ENCODE assay signal across 22 mouse cellular contexts in genomic region chr19:6273592-6273991, GRCm38 (mm10). TPM values are rescaled to one million over a fixed set of nuclear protein-coding genes. Genes with fewer than 3 reads are reported as not detected.
DNase-seq lines count a peak whose midpoint lies in the region; ATAC-seq and TF ChIP-seq lines count a peak whose summit lies in the region.
"Had no signal": no experiment of that assay in that cellular context is flagged by ENCODE, and none has a peak within 500 bp of the region (broad histone marks: within the 10 kb centered on the region; RNA-seq: fewer than 3 reads in every experiment).

No protein-coding gene starts in this region.

- H3K4me2 ChIP-seq in heart, postnatal 0 days (ENCODE audit: low read depth, low read length) = no peak overlapping the region
- no peak overlapping the region for H3K4me2 ChIP-seq in liver, embryonic 16.5 days (ENCODE audit: low read depth, low read length)
- H3K4me2 ChIP-seq in liver, embryonic 11.5 days = no peak overlapping the region
- H3K4me2 ChIP-seq: hindbrain, embryonic 13.5 days; lung, embryonic 14.5 days; neural tube, embryonic 15.5 days had no signal

- no peak for TF ChIP-seq EP300 in heart, postnatal 0 days (IDR thresholded peaks at IDR 0.05; ENCODE audit: low read depth)

- H3K27ac ChIP-seq in heart, postnatal 0 days (ENCODE audit: low read depth) = peak overlapping the region; percentile 62
- H3K27ac ChIP-seq in liver, embryonic 16.5 days (ENCODE audit: low read length) = 0 out of 2 replicates have a peak overlapping the region, but pooled peaks have one; percentile 13
- H3K27ac ChIP-seq in liver, embryonic 11.5 days (ENCODE audit: low read depth, low read length) = no peak overlapping the region
- H3K27ac ChIP-seq: hindbrain, embryonic 13.5 days; neural tube, embryonic 15.5 days had no signal

- intact Hi-C loops in heart, postnatal 25 days (cut with DNase I) = no loop called here

- ATAC-seq in heart, postnatal 0 days (ENCODE audit: insufficient read depth, low read depth) = no peak
- no peak for ATAC-seq in liver, embryonic 16.5 days (ENCODE audit: low read depth)
- no peak for ATAC-seq in liver, embryonic 11.5 days (replicated peaks; ENCODE audit: low FRiP score)
- ATAC-seq: inflammation-experienced regulatory T-cells, adult 6 months; midbrain, embryonic 16.5 days had no signal

- H3K36me3 ChIP-seq in heart, postnatal 0 days (replicated peaks; ENCODE audit: control insufficient read depth, insufficient read depth, low read length) = no peaks in the 10 kb centered on the region
- H3K36me3 ChIP-seq in liver, embryonic 16.5 days (ENCODE audit: control insufficient read depth, insufficient read depth) = no peaks in the 10 kb centered on the region
- H3K36me3 ChIP-seq in liver, embryonic 11.5 days (ENCODE audit: control insufficient read depth, insufficient read depth, low read length) = no peaks in the 10 kb centered on the region
- H3K36me3 ChIP-seq: hindbrain, embryonic 13.5 days; neural tube, embryonic 15.5 days had no signal

- no peak overlapping the region for H3K9ac ChIP-seq in heart, postnatal 0 days (replicated peaks; ENCODE audit: low read depth, low read length)
- no peak overlapping the region for H3K9ac ChIP-seq in liver, embryonic 16.5 days (ENCODE audit: low read depth, low read length)
- H3K9ac ChIP-seq in liver, embryonic 11.5 days (ENCODE audit: low read depth, low read length) = no peak overlapping the region
- H3K9ac ChIP-seq: lung, embryonic 14.5 days; neural tube, embryonic 15.5 days had no signal

- H3K27me3 ChIP-seq in heart, postnatal 0 days (ENCODE audit: control insufficient read depth, insufficient read depth, low read length) = peaks cover 5% of the 10 kb centered on the region; the same call in 1 of the 2 replicates
- no peaks in the 10 kb centered on the region for H3K27me3 ChIP-seq in liver, embryonic 16.5 days (ENCODE audit: control insufficient read depth, insufficient read depth, low read depth, low read length)
- no peaks in the 10 kb centered on the region for H3K27me3 ChIP-seq in liver, embryonic 11.5 days (replicated peaks; ENCODE audit: control insufficient read depth, insufficient read depth, low read length)

- TF ChIP-seq CTCF in heart, postnatal 0 days (IDR thresholded peaks at IDR 0.05; ENCODE audit: low read depth) = no peak

- DNase-seq in cerebellum, postnatal 10 days = peak; percentile 54 to 61
- no peak for DNase-seq in cerebellum, postnatal 36 days
- DNase-seq in heart, postnatal 0 days (ENCODE audit: low spot score) = no peak
- DNase-seq in heart, postnatal 25 days (ENCODE audit: low spot score) = no peak
- DNase-seq in liver, embryonic 11.5 days (ENCODE audit: low spot score) = no peak
- no peak for DNase-seq in frontal cortex, postnatal 10 days (ENCODE audit: low spot score in 2 of 2)
- DNase-seq: adrenal gland, postnatal 14 days; heart, postnatal 14 days; lung, embryonic 14.5 days; right cerebral cortex, postnatal 4 days; thymus, postnatal 25 days had no signal

- no peak overlapping the region for H3K4me3 ChIP-seq in heart, postnatal 0 days (ENCODE audit: low read depth, low read length)
- H3K4me3 ChIP-seq in liver, embryonic 16.5 days (ENCODE audit: low read depth, low read length) = no peak overlapping the region
- no peak overlapping the region for H3K4me3 ChIP-seq in liver, embryonic 11.5 days (ENCODE audit: low read depth, low read length)
- H3K4me3 ChIP-seq: hindbrain, embryonic 13.5 days; neural tube, embryonic 15.5 days had no signal

- no peaks in the 10 kb centered on the region for H3K9me3 ChIP-seq in heart, postnatal 0 days (replicated peaks; ENCODE audit: control insufficient read depth, low read length)
- H3K9me3 ChIP-seq in liver, embryonic 16.5 days (replicated peaks; ENCODE audit: control insufficient read depth, low read length) = no peaks in the 10 kb centered on the region
- no peaks in the 10 kb centered on the region for H3K9me3 ChIP-seq in liver, embryonic 11.5 days (ENCODE audit: control insufficient read depth, low read length)
- H3K9me3 ChIP-seq: hindbrain, embryonic 13.5 days; neural tube, embryonic 15.5 days had no signal

- WGBS in heart, postnatal 0 days = 78% methylated on average over 4 of the region's 4 CpGs
- WGBS in liver, embryonic 16.5 days (ENCODE audit: insufficient replicate concordance) = 61% methylated on average over 4 of the region's 4 CpGs
- 75% methylated on average over 4 of the region's 4 CpGs for WGBS in liver, embryonic 11.5 days

- H3K4me1 ChIP-seq in heart, postnatal 0 days (ENCODE audit: control insufficient read depth, insufficient read depth) = peaks cover 27% of the 10 kb centered on the region; the same call in 1 of the 2 replicates
- H3K4me1 ChIP-seq in liver, embryonic 16.5 days (ENCODE audit: control insufficient read depth, low read depth, low read length) = peaks cover 52% of the 10 kb centered on the region
- peaks cover 15% of the 10 kb centered on the region for H3K4me1 ChIP-seq in liver, embryonic 11.5 days (replicated peaks; ENCODE audit: control insufficient read depth, insufficient read depth, low read length)

RNA-seq across cellular contexts. Expression of gene Ehd1, which starts 2.9 kb away (rescaled TPM):
- total RNA-seq in heart, postnatal 0 days (2014; rRNA removed; ENCODE audit: low replicate concordance) = 127 and 200 TPM in 2 replicates
- polyA plus RNA-seq in heart, postnatal 0 days (2015; fragmentation: Nextera tagmentation; extraction: Ambion mirVana) = 56.4 and 60.3 TPM in 2 replicates
- total RNA-seq in heart, postnatal 25 days (2021) = 100 to 1,000 TPM; 119 to 139 TPM
- 62.1 and 68.6 TPM in 2 replicates for polyA plus RNA-seq in liver, embryonic 16.5 days (2015; fragmentation: Nextera tagmentation; extraction: Ambion mirVana)
- polyA plus RNA-seq in liver, embryonic 11.5 days (2014; fragmentation: Nextera tagmentation; extraction: Ambion mirVana) = 96.5 and 105 TPM in 2 replicates

RNA-seq across cellular contexts. Expression of gene Atg2a, which starts 32.1 kb away (rescaled TPM):
- 18.9 and 24.5 TPM in 2 replicates for total RNA-seq in heart, postnatal 0 days (2014; rRNA removed; ENCODE audit: low replicate concordance)
- polyA plus RNA-seq in heart, postnatal 0 days (2015; fragmentation: Nextera tagmentation; extraction: Ambion mirVana) = 4.7 and 5.6 TPM in 2 replicates
- 10 to 100 TPM; 22.0 to 22.2 TPM for total RNA-seq in heart, postnatal 25 days (2021)
- polyA plus RNA-seq in liver, embryonic 16.5 days (2015; fragmentation: Nextera tagmentation; extraction: Ambion mirVana) = 4.9 and 6.1 TPM in 2 replicates
- polyA plus RNA-seq in liver, embryonic 11.5 days (2014; fragmentation: Nextera tagmentation; extraction: Ambion mirVana) = 10.4 and 13.5 TPM in 2 replicates

RNA-seq across cellular contexts. Expression of gene Cdc42bpg, which starts 32.7 kb away (rescaled TPM):
- total RNA-seq in heart, postnatal 0 days (2014; rRNA removed; ENCODE audit: low replicate concordance) = 4.8 and 9.5 TPM in 2 replicates
- polyA plus RNA-seq in heart, postnatal 0 days (2015; fragmentation: Nextera tagmentation; extraction: Ambion mirVana) = 0.49 and 0.51 TPM in 2 replicates
- total RNA-seq in heart, postnatal 25 days (2021) = 10 to 100 TPM in 1 of 2 experiments, 1 to 10 TPM in 1; 9.4 to 12.0 TPM
- 0.34 and 0.40 TPM in 2 replicates for polyA plus RNA-seq in liver, embryonic 16.5 days (2015; fragmentation: Nextera tagmentation; extraction: Ambion mirVana)
- polyA plus RNA-seq in liver, embryonic 11.5 days (2014; fragmentation: Nextera tagmentation; extraction: Ambion mirVana) = 0.26 and 1.2 TPM in 2 replicates

RNA-seq across cellular contexts. Expression of gene Ppp2r5b, which starts 37.9 kb away (rescaled TPM):
- 20.6 and 40.3 TPM in 2 replicates for total RNA-seq in heart, postnatal 0 days (2014; rRNA removed; ENCODE audit: low replicate concordance)
- 18.3 and 18.6 TPM in 2 replicates for polyA plus RNA-seq in heart, postnatal 0 days (2015; fragmentation: Nextera tagmentation; extraction: Ambion mirVana)
- total RNA-seq in heart, postnatal 25 days (2021) = 10 to 100 TPM; 33.6 to 38.0 TPM
- polyA plus RNA-seq in liver, embryonic 16.5 days (2015; fragmentation: Nextera tagmentation; extraction: Ambion mirVana) = 3.5 and 3.7 TPM in 2 replicates
- polyA plus RNA-seq in liver, embryonic 11.5 days (2014; fragmentation: Nextera tagmentation; extraction: Ambion mirVana) = 10.5 and 12.0 TPM in 2 replicates

RNA-seq across cellular contexts. Expression of gene Gpha2, which starts 47.4 kb away (rescaled TPM):
- not detected in 2 replicates for total RNA-seq in heart, postnatal 0 days (2014; rRNA removed; ENCODE audit: low replicate concordance)
- not detected in 2 replicates for polyA plus RNA-seq in heart, postnatal 0 days (2015; fragmentation: Nextera tagmentation; extraction: Ambion mirVana)
- total RNA-seq in heart, postnatal 25 days (2021) = not detected
- not detected in 2 replicates for polyA plus RNA-seq in liver, embryonic 16.5 days (2015; fragmentation: Nextera tagmentation; extraction: Ambion mirVana)
- polyA plus RNA-seq in liver, embryonic 11.5 days (2014; fragmentation: Nextera tagmentation; extraction: Ambion mirVana) = 0.70 TPM in 1 of 2 replicates, not detected in the other
- total RNA-seq: gastrocnemius, adult 8-10 months; heart, postnatal 14 days; layer of hippocampus, adult 18-20 months; left cerebral cortex, postnatal 25 days; megakaryocyte-erythroid progenitor cell, adult 5-6 weeks; MEL had no signal
- polyA plus RNA-seq: forebrain, embryonic 11.5 days; hindbrain, embryonic 13.5 days; inflammation-experienced regulatory T-cells, adult 6 months; midbrain, embryonic 16.5 days; neural tube, embryonic 15.5 days had no signal

Comparison
In these comparisons a context has a peak if more than half of its experiments do, and no peak if none do; other contexts are left out.
1. DNase-seq: peak in cerebellum, postnatal 10 days (2 of 2); none in cerebellum, postnatal 36 days (0 of 2), heart, postnatal 0 days (single experiment), heart, postnatal 25 days (single experiment), liver, embryonic 11.5 days (single experiment) and frontal cortex, postnatal 10 days (0 of 2).